Mouse (Mus musculus) midbrain, postnatal 0 days (tissue): ENCODE data around the gene Ppp1r16b. TPM values are rescaled to one million over a fixed set of nuclear protein-coding genes. Genes with fewer than 3 reads are reported as not detected.

Source experiments
- ATAC-seq: fragments of 200-750 bp; cut with Nextera tagmentation; 2 replicates; pipeline ENCODE4 v1.8.0; 2017; ENCODE audit warnings: moderate number of reproducible peaks, mild to moderate bottlenecking, moderate TSS enrichment, moderate library complexity; ENCODE audit not compliant: low FRiP score
- DNase-seq: peaks from one replicate; pipeline ENCODE4 v3.0.0-alpha.2; 2015; ENCODE audit warnings: low spot score
- H3K27ac ChIP-seq: fragments of 300-500 bp; sonication (generic); 2 replicates; pipeline ENCODE4 v1.5.1; 2014; ENCODE audit warnings: low read depth, mild to moderate bottlenecking, low read length, mixed read lengths
- H3K27me3 ChIP-seq: fragments of 300-500 bp; sonication (generic); 2 replicates; pipeline ENCODE4 v1.6.1; 2014; ENCODE audit warnings: low read length, control low read depth, mixed read lengths; ENCODE audit not compliant: insufficient read depth
- H3K36me3 ChIP-seq: fragments of 300-500 bp; sonication (generic); 2 replicates; pipeline ENCODE4 v1.6.1; 2014; ENCODE audit warnings: low read length, control low read depth, mixed read lengths; ENCODE audit not compliant: insufficient read depth
- H3K4me1 ChIP-seq: fragments of 300-500 bp; sonication (generic); 2 replicates; pipeline ENCODE4 v1.6.1; 2014; ENCODE audit warnings: mild to moderate bottlenecking, control low read depth, antibody characterized with exemption, low read length, mixed read lengths; ENCODE audit not compliant: insufficient read depth
- H3K4me2 ChIP-seq: fragments of 300-500 bp; sonication (generic); 2 replicates; pipeline ENCODE4 v1.6.1; 2014; ENCODE audit warnings: low read depth, mild to moderate bottlenecking, low read length, mixed read lengths; ENCODE audit not compliant: poor library complexity, severe bottlenecking
- H3K4me3 ChIP-seq: fragments of 300-500 bp; sonication (generic); 2 replicates; pipeline ENCODE4 v1.5.1; 2014; ENCODE audit warnings: low read depth, mild to moderate bottlenecking, low read length, moderate library complexity
- H3K9ac ChIP-seq: fragments of 300-500 bp; sonication (generic); replicated peaks from 2 replicates; pipeline ENCODE4 v1.6.1; 2014; ENCODE audit warnings: mild to moderate bottlenecking, low read length, moderate library complexity, mixed read lengths; ENCODE audit not compliant: poor library complexity, severe bottlenecking
- H3K9me3 ChIP-seq: fragments of 300-500 bp; sonication (generic); 2 replicates; pipeline ENCODE4 v1.6.1; 2016; ENCODE audit warnings: low read length, control low read depth
- CTCF ChIP-seq: IDR thresholded peaks from 2 replicates; pipeline ENCODE4 v1.5.1; 2016; ENCODE audit warnings: antibody characterized with exemption, mild to moderate bottlenecking
- WGBS: fragments of 180-500 bp; shearing (Covaris S2); extraction: QIAGEN DNeasy Blood & Tissue Kit; methylation state at CpG from one replicate; pipeline ENCODE4 v1.1.7; 2014; 5-methylcytosine and 5-hydroxymethylcytosine counted together
- microRNA counts: library from miRNA; unstranded; fragments of <30 nt; microRNA quantifications from one replicate; lab custom pipeline; 2015
- microRNA-seq: library from miRNA; unstranded; fragments of <30 nt; microRNA quantifications from one replicate; pipeline ENCODE4, GENCODE M21; 2016; ENCODE audit warnings: borderline number of aligned reads
- polyA plus RNA-seq: library from polyadenylated mRNA; unstranded; fragments of >200 nt; fragmentation: Nextera tagmentation; extraction: Ambion mirVana; gene quantifications from 2 replicates; pipeline ENCODE4 v1.2.1, GENCODE M21; 2015
- total RNA-seq: library from RNA; depleted of rRNA; stranded (reverse); fragments of >200 nt; gene quantifications from 2 replicates; pipeline ENCODE4 v1.2.3, GENCODE M21; 2014; rRNA removed

The Ppp1r16b gene
- total and polyA plus RNA-seq, 2 experiments from 2014 or later: 31.6 to 32.2 TPM

DNA sequence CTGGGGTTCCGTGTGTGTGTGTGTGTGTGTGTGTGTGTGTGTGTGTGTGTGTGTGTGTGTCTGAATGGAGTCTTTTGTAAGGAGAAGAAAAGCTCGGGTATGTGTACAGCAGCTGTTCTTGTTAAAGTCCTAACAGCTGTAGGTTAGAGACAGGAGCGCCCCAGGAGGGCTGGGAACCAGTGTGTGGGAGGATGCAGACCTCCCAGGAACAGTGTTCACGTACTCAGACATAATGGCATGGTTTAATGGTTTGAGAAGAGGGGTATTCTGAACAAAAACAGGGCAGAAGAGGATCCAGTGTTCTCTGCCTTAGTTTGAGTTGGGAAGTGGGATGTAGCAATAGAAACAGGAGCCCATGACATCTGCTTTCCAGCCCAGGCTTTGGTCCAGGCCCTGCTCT lies 134.1 kb downstream of the Ppp1r16b start:
- WGBS: 30% methylated on average over 4 of the region's 4 CpGs
- H3K9ac ChIP-seq: no peak overlapping the region
- no peak overlapping the region for H3K27ac ChIP-seq
- H3K4me3 ChIP-seq: no peak overlapping the region
- TF ChIP-seq CTCF: no peak
- H3K4me2 ChIP-seq: no peak overlapping the region
- no peaks in the 10 kb centered on the region for H3K9me3 ChIP-seq
- H3K36me3 ChIP-seq: peaks cover 16% of the 10 kb centered on the region
- no peaks in the 10 kb centered on the region for H3K4me1 ChIP-seq
- ATAC-seq: no peak
- no peaks in the 10 kb centered on the region for H3K27me3 ChIP-seq
- DNase-seq: no peak

DNA sequence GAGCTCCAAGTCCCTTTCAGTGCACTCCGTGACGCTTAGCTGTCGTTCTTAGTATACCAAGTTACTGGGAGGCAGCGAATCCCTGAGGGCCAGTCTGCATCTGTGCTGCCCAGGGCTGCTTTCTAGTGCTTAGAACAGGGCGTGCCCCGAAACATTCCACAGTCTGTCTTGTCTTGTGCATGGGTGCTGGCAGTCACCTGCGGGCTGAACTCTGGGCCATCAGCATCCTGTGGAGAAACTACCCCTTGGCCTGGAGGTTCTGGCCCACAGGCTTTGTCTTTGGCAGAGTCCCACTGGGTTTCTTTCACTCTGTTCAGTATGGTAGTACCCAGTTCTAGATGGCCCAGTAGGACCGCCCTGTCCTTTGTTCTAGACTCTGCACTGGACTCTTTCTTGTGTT lies 135.6 kb downstream of the Ppp1r16b start:
- H3K9me3 ChIP-seq: no peaks in the 10 kb centered on the region
- TF ChIP-seq CTCF: no peak
- ATAC-seq: no peak
- H3K4me1 ChIP-seq: no peaks in the 10 kb centered on the region
- no peaks in the 10 kb centered on the region for H3K27me3 ChIP-seq
- no peak overlapping the region for H3K4me3 ChIP-seq
- peaks cover 24% of the 10 kb centered on the region for H3K36me3 ChIP-seq
- H3K4me2 ChIP-seq: no peak overlapping the region
- H3K9ac ChIP-seq: no peak overlapping the region
- 93% methylated on average over 8 of the region's 8 CpGs for WGBS
- no peak for DNase-seq
- H3K27ac ChIP-seq: no peak overlapping the region

DNA sequence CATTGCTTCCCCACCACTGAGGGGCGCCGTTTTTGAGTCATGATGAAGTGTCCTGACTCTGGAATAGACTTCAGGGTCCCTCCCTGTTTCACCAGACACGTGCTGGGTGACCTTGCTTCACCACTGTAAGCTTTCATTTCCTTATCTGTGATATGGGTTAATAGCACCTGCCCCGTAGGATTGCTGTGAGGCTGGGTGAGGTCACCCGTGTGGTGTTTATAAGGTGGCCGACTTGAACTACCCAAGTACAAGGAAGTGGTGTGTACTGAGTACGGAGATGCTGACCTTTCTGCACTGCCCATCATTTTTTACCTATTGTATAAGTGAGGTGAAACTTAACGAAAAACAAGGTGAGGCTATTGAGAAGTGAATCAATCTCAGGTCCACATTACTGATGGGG lies 138.4 kb downstream of the Ppp1r16b start:
- no peaks in the 10 kb centered on the region for H3K9me3 ChIP-seq
- TF ChIP-seq CTCF: no peak
- H3K4me3 ChIP-seq: no peak overlapping the region
- DNase-seq (no peak), ATAC-seq (no peak)
- WGBS: 91% methylated on average over 8 of the region's 8 CpGs
- H3K4me2 ChIP-seq: no peak overlapping the region
- H3K4me1 ChIP-seq: no peaks in the 10 kb centered on the region
- no peak overlapping the region for H3K27ac ChIP-seq
- H3K9ac ChIP-seq: no peak overlapping the region
- peaks cover 24% of the 10 kb centered on the region for H3K36me3 ChIP-seq
- no peaks in the 10 kb centered on the region for H3K27me3 ChIP-seq

DNA sequence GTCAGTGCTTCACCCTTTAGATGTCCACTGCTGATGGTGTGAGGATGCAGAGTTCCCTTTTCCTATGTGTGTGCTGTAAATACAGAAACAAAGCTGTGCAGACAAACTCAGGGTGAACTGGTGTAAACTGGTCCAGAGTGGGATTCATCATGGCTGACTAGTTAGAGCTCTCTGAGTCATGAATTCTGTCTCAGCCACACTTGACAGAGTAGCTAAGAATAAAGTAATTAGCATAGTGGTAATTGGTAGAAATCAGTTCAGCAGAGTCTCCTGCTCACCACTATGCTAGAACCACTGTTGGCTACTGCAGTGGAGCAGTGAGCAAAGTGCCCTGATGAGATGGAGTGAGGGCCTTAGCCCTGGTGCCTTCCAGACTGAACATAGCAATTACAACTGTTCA lies 150.5 kb downstream of the Ppp1r16b start:
- Histone ChIP-seq H3K9ac (no peak overlapping the region), H3K4me3 (no peak overlapping the region), H3K36me3 (peaks cover 16% of the 10 kb centered on the region), H3K27me3 (no peaks in the 10 kb centered on the region), H3K4me1 (no peaks in the 10 kb centered on the region), H3K27ac (no peak overlapping the region), H3K4me2 (no peak overlapping the region), H3K9me3 (no peaks in the 10 kb centered on the region)
- TF ChIP-seq CTCF: no peak
- DNase-seq: no peak
- ATAC-seq: no peak

MicroRNAs within 50 kb of the gene (microRNA counts, 519-probe panel; counts per million panel counts)
- microRNA mmu-miR-3474 (lab: Ali Mortazavi, UCI): 528 counts per million, percentile 58 among the panel's probes with 10 or more counts

Small RNA genes lying within 50 kb of the gene (microRNA-seq; reads per million reads assigned to microRNA genes)
- gene Gm26141 (not detected), gene Mir3474 (2.0 reads per million)

Other genes starting within 250 kb of the Ppp1r16b start
- gene Adig, start 162.8 kb upstream of the Ppp1r16b start, total RNA-seq: not detected in 2 replicates
- gene Adig, start 162.8 kb upstream of the Ppp1r16b start, polyA plus RNA-seq: not detected in 2 replicates
- 0.55 and 0.90 TPM in 2 replicates for gene Arhgap40, start 152.6 kb upstream of the Ppp1r16b start, total RNA-seq
- gene Arhgap40, start 152.6 kb upstream of the Ppp1r16b start, polyA plus RNA-seq: 0.65 and 1.4 TPM in 2 replicates
- 53.9 and 63.6 TPM in 2 replicates for gene Slc32a1, start 54.6 kb upstream of the Ppp1r16b start, total RNA-seq
- gene Slc32a1, start 54.6 kb upstream of the Ppp1r16b start, polyA plus RNA-seq: 14.3 and 14.4 TPM in 2 replicates
- 18.5 and 25.4 TPM in 2 replicates for gene Actr5, start 40.5 kb upstream of the Ppp1r16b start, total RNA-seq
- gene Actr5, start 40.5 kb upstream of the Ppp1r16b start, polyA plus RNA-seq: 8.8 and 10.6 TPM in 2 replicates
- 6.4 and 6.6 TPM in 2 replicates for gene Fam83d, start 102.7 kb downstream of the Ppp1r16b start, total RNA-seq
- 3.8 TPM in 2 replicates for gene Fam83d, start 102.7 kb downstream of the Ppp1r16b start, polyA plus RNA-seq
- 24.7 and 26.9 TPM in 2 replicates for gene Dhx35, start 129.4 kb downstream of the Ppp1r16b start, total RNA-seq
- gene Dhx35, start 129.4 kb downstream of the Ppp1r16b start, polyA plus RNA-seq: 9.7 and 11.4 TPM in 2 replicates